Mouse (Mus musculus) limb, embryonic 13.5 days (tissue): ENCODE results near the gene Defb30. TPM values are rescaled to one million over a fixed set of nuclear protein-coding genes. Genes with fewer than 3 reads are reported as not detected.

Experiments used
- ATAC-seq: fragments of 200-750 bp; cut with Nextera tagmentation; 2 replicates; pipeline ENCODE4 v1.8.0; 2017; ENCODE audit warnings: low read depth, moderate number of reproducible peaks, moderate TSS enrichment; ENCODE audit not compliant: low FRiP score
- H3K27ac ChIP-seq: fragments of 300-500 bp; sonication (generic); 2 replicates; pipeline ENCODE4 v1.5.1; 2015; ENCODE audit warnings: inconsistent platforms, mild to moderate bottlenecking, moderate library complexity
- H3K27me3 ChIP-seq: fragments of 300-500 bp; sonication (generic); 2 replicates; pipeline ENCODE4 v1.6.1; 2015; ENCODE audit warnings: mild to moderate bottlenecking, inconsistent platforms
- H3K36me3 ChIP-seq: fragments of 300-500 bp; sonication (generic); 2 replicates; pipeline ENCODE4 v1.6.1; 2015; ENCODE audit warnings: inconsistent platforms, mild to moderate bottlenecking, moderate library complexity
- H3K4me1 ChIP-seq: fragments of 300-500 bp; sonication (generic); 2 replicates; pipeline ENCODE4 v1.6.1; 2015; ENCODE audit warnings: inconsistent platforms
- H3K4me2 ChIP-seq: fragments of 300-500 bp; sonication (generic); replicated peaks from 2 replicates; pipeline ENCODE4 v1.6.1; 2015; ENCODE audit warnings: inconsistent platforms, mild to moderate bottlenecking, moderate library complexity
- H3K4me3 ChIP-seq: fragments of 300-500 bp; sonication (generic); 2 replicates; pipeline ENCODE4 v1.5.1; 2015; ENCODE audit warnings: moderate library complexity, mild to moderate bottlenecking, inconsistent platforms
- H3K9ac ChIP-seq: fragments of 300-500 bp; sonication (generic); 2 replicates; pipeline ENCODE4 v1.6.1; 2015; ENCODE audit warnings: mild to moderate bottlenecking, inconsistent platforms
- H3K9me3 ChIP-seq: fragments of 300-500 bp; sonication (generic); 2 replicates; pipeline ENCODE4 v1.6.1; 2016; ENCODE audit warnings: inconsistent platforms
- WGBS: fragments of 180-500 bp; shearing (Covaris S2); methylation state at CpG from one replicate; pipeline ENCODE4 v1.1.7; 2015; 5-methylcytosine and 5-hydroxymethylcytosine counted together
- polyA plus RNA-seq: library from polyadenylated mRNA; unstranded; fragments of >200 nt; fragmentation: Nextera tagmentation; extraction: Ambion mirVana; gene quantifications from 2 replicates; pipeline ENCODE4 v1.2.1, GENCODE M21; 2015

Gene Defb30
- polyA plus RNA-seq = not detected in 2 replicates

- no peaks in the 10 kb centered on the region for H3K27me3 ChIP-seq
- H3K27ac ChIP-seq = no peak within 1 kb of the TSS
- H3K9ac ChIP-seq = no peak within 1 kb of the TSS
- no peak for ATAC-seq
- no peak within 1 kb of the TSS for H3K4me3 ChIP-seq
- no peaks in the 10 kb centered on the region for H3K4me1 ChIP-seq
- H3K36me3 ChIP-seq = no peaks in the 10 kb centered on the region
- WGBS = 77% methylated on average over 12 of the region's 14 CpGs
- H3K9me3 ChIP-seq = no peaks in the 10 kb centered on the region
- no peak within 1 kb of the TSS for H3K4me2 ChIP-seq
Measured at GRCm38 (mm10) chr14:63049910-63050370, at the start of gene Defb30. TSS of gene Defb30 (minus strand) at chr14:63049960.

DNA sequence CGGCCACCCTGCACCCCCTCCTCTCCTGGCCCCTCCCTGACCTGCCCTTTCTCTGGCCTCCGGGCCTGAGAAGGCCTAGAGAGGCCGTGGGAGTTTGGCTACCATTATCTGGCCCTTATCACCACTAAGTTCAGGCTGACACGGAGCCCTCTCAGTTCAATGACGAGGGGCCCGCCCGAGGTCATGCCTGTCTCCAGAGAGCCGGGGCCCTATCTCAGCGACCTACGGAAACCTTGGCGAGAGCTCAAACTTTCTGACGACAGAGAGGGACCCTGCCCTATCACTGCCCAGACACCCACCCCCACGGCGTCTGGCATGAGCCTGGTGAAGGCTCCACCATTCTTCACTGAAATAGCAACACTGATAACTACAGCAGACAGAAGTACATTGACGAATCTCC, 17.9 kb upstream of the Defb30 start:
- Histone ChIP-seq H3K9ac (no peak overlapping the region), H3K27me3 (peaks cover 23% of the 10 kb centered on the region; the same call in 1 of the 2 replicates), H3K4me1 (no peaks in the 10 kb centered on the region), H3K27ac (no peak overlapping the region), H3K36me3 (no peaks in the 10 kb centered on the region), H3K4me3 (no peak overlapping the region), H3K9me3 (no peaks in the 10 kb centered on the region), H3K4me2 (no peak overlapping the region)
- WGBS = 65% methylated on average over 15 of the region's 15 CpGs
- ATAC-seq = no peak

GRCm38 (mm10) chr14:63066630-63067310, 17.0 kb upstream of the Defb30 start:
- WGBS = 33% methylated on average over 16 of the region's 16 CpGs
- no peaks in the 10 kb centered on the region for H3K9me3 ChIP-seq
- no peaks in the 10 kb centered on the region for H3K36me3 ChIP-seq
- H3K27me3 ChIP-seq = peaks cover 17% of the 10 kb centered on the region; the same call in 1 of the 2 replicates
- H3K27ac ChIP-seq = no peak overlapping the region
- no peak for ATAC-seq
- no peak overlapping the region for H3K9ac ChIP-seq
- H3K4me1 ChIP-seq = no peaks in the 10 kb centered on the region
- H3K4me3 ChIP-seq = no peak overlapping the region
- H3K4me2 ChIP-seq = peak overlapping the region; percentile 43; the same call in 1 of the 2 replicates

GRCm38 (mm10) chr14:63065391-63065790, 15.6 kb upstream of the Defb30 start:
- Histone ChIP-seq H3K4me3 (no peak overlapping the region), H3K27me3 (peaks cover 16% of the 10 kb centered on the region; the same call in 1 of the 2 replicates), H3K36me3 (no peaks in the 10 kb centered on the region), H3K9me3 (no peaks in the 10 kb centered on the region), H3K4me2 (no peak overlapping the region), H3K4me1 (no peaks in the 10 kb centered on the region), H3K27ac (no peak overlapping the region), H3K9ac (no peak overlapping the region; the same call in 1 of the 2 replicates)
- no peak for ATAC-seq
- 84% methylated on average over 5 of the region's 5 CpGs for WGBS

GRCm38 (mm10) chr14:63062184-63062583, 12.4 kb upstream of the Defb30 start:
- H3K9me3 ChIP-seq = no peaks in the 10 kb centered on the region
- H3K4me2 ChIP-seq = no peak overlapping the region
- H3K4me1 ChIP-seq = no peaks in the 10 kb centered on the region
- no peaks in the 10 kb centered on the region for H3K27me3 ChIP-seq
- no peak overlapping the region for H3K4me3 ChIP-seq
- WGBS = 77% methylated on average over 2 of the region's 2 CpGs
- no peak for ATAC-seq
- no peak overlapping the region for H3K9ac ChIP-seq
- H3K36me3 ChIP-seq = no peaks in the 10 kb centered on the region
- no peak overlapping the region for H3K27ac ChIP-seq

- Histone ChIP-seq H3K4me2 (no peak overlapping the region), H3K36me3 (no peaks in the 10 kb centered on the region), H3K4me3 (no peak overlapping the region), H3K9me3 (no peaks in the 10 kb centered on the region), H3K9ac (no peak overlapping the region), H3K27me3 (no peaks in the 10 kb centered on the region), H3K27ac (no peak overlapping the region), H3K4me1 (no peaks in the 10 kb centered on the region)
- 79% methylated on average over 10 of the region's 10 CpGs for WGBS
- no peak for ATAC-seq
Measured at GRCm38 (mm10) chr14:63060361-63060760, 10.6 kb upstream of the Defb30 start.

DNA sequence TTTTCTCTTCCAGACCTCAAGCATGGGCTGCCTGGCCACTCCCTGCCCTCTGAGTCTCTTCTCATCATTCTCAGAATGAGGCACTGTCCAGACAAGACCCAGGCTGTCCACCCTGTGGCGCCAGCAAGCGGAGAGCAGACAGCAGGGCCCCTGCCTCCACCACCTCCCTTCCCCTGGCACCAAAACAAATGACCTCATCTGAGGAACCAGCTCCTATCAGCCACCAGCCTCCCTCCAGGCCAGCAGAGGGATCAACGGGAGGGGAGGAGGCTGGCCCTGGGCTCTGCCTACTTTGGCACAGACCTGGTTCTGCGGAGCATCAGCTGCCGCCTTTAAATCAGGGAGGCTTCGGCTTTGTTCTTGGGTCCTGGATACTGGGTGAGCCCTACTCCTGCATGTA, 5.0 kb upstream of the Defb30 start:
- H3K4me3 ChIP-seq = no peak overlapping the region
- H3K36me3 ChIP-seq = no peaks in the 10 kb centered on the region
- no peaks in the 10 kb centered on the region for H3K27me3 ChIP-seq
- H3K4me2 ChIP-seq = no peak overlapping the region
- no peaks in the 10 kb centered on the region for H3K4me1 ChIP-seq
- no peak overlapping the region for H3K9ac ChIP-seq
- no peak for ATAC-seq
- no peak overlapping the region for H3K27ac ChIP-seq
- WGBS = 22% methylated on average over 6 of the region's 6 CpGs
- H3K9me3 ChIP-seq = no peaks in the 10 kb centered on the region

DNA sequence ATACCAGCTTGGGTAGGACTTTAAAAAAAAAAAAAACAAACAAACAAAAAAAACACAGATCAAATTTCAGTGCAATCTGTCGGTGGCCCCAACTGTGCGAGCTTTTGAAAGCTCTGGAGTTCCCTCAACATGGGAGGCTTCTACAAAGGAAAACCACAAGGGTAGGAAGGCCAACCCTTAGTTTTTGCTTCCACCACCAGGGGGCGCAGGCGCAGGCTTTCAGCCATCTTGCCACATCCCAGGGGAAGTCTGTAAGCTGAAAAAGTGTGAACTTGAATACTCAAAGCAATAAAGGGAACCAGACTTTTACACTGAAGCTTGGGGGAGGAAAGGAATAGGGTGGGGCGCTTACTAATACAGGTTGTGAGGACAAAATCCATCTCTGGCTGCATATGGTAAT, 1.0 kb upstream of the Defb30 start:
- Histone ChIP-seq H3K36me3 (no peaks in the 10 kb centered on the region), H3K27ac (no peak overlapping the region), H3K4me1 (no peaks in the 10 kb centered on the region), H3K27me3 (no peaks in the 10 kb centered on the region), H3K9me3 (no peaks in the 10 kb centered on the region), H3K4me2 (no peak overlapping the region), H3K9ac (no peak overlapping the region), H3K4me3 (no peak overlapping the region)
- no peak for ATAC-seq
- WGBS = 37% methylated on average over 5 of the region's 5 CpGs

DNA sequence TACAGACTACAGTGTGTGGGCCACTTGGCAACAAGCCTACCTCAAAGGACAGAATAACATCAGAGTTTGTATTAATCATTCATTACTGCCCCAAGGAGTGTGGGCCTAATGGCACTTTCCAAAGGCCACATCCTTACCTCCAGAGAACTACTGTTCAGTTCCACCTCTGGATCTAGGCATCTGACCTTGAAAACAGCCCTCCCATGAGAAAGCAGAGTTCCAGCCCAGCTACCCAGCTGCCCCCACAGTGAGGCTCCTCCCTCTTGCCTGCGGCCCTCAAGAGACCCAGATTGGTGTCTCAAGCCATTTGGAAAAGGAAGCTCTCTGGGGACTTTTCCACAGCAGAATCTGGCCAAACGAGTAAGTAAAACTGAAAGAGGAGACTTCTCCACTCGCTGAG, 3.1 kb downstream of the Defb30 start, which contains the start of gene Defb42:
Gene Defb42, plus strand, starts transcription at position 301 of the 400 bp plus-strand sequence.
- 73% methylated on average over 3 of the region's 3 CpGs for WGBS

GRCm38 (mm10) chr14:63020524-63021156, 29.1 kb downstream of the Defb30 start:
- no peaks in the 10 kb centered on the region for H3K4me1 ChIP-seq
- no peak overlapping the region for H3K9ac ChIP-seq
- no peak overlapping the region for H3K4me3 ChIP-seq
- H3K27ac ChIP-seq = no peak overlapping the region
- no peaks in the 10 kb centered on the region for H3K27me3 ChIP-seq
- WGBS = 54% methylated on average over 6 of the region's 6 CpGs
- H3K36me3 ChIP-seq = no peaks in the 10 kb centered on the region
- no peak for ATAC-seq
- H3K4me2 ChIP-seq = no peak overlapping the region
- H3K9me3 ChIP-seq = peaks cover 3% of the 10 kb centered on the region; the same call in 1 of the 2 replicates

More for the DNA sequence above, 3.1 kb downstream of the Defb30 start, which contains the start of gene Defb42:
- no peak within 1 kb of the TSS for H3K4me3 ChIP-seq
- H3K9ac ChIP-seq = no peak within 1 kb of the TSS
- H3K36me3 ChIP-seq = no peaks in the 10 kb centered on the region
- no peak within 1 kb of the TSS for H3K27ac ChIP-seq
- no peak for ATAC-seq
- no peak within 1 kb of the TSS for H3K4me2 ChIP-seq
- no peaks in the 10 kb centered on the region for H3K9me3 ChIP-seq
- no peaks in the 10 kb centered on the region for H3K4me1 ChIP-seq
- no peaks in the 10 kb centered on the region for H3K27me3 ChIP-seq

GRCm38 (mm10) chr14:63014667-63015066, 35.1 kb downstream of the Defb30 start:
- H3K36me3 ChIP-seq = no peaks in the 10 kb centered on the region
- H3K27ac ChIP-seq = no peak overlapping the region
- no peak overlapping the region for H3K4me3 ChIP-seq
- 0 out of 2 replicates have a peak, but pooled peaks cover 5% of the 10 kb centered on the region for H3K9me3 ChIP-seq
- ATAC-seq = no peak
- no peak overlapping the region for H3K4me2 ChIP-seq
- no peaks in the 10 kb centered on the region for H3K27me3 ChIP-seq
- no peak overlapping the region for H3K9ac ChIP-seq
- no peaks in the 10 kb centered on the region for H3K4me1 ChIP-seq
- WGBS = 88% methylated on average over 4 of the region's 4 CpGs

DNA sequence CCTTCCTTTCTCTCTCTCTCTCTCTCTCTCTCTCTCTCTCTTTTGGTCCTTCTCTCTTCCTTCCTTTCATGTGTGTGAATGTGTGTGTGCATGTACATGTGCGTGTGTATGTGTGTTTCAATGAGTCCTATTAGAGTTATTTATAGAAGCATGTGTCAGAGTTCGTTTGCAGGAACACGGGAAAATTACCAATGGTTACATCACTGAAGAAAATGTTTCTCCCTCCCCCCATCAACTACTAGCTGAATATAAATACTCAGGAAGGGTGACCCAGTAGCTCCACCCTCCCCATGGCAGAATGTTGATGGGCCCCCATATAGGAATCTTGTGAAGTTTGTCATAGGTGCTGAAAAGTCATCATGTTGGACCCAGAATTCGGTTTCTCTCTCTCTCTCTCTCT, 36.7 kb downstream of the Defb30 start:
- no peaks in the 10 kb centered on the region for H3K4me1 ChIP-seq
- 84% methylated on average over 4 of the region's 4 CpGs for WGBS

More for the DNA sequence above, 36.7 kb downstream of the Defb30 start:
- no peak overlapping the region for H3K27ac ChIP-seq
- H3K36me3 ChIP-seq = no peaks in the 10 kb centered on the region
- H3K9me3 ChIP-seq = 0 out of 2 replicates have a peak, but pooled peaks cover 5% of the 10 kb centered on the region
- no peaks in the 10 kb centered on the region for H3K27me3 ChIP-seq
- ATAC-seq = no peak
- H3K4me2 ChIP-seq = no peak overlapping the region
- H3K9ac ChIP-seq = no peak overlapping the region
- no peak overlapping the region for H3K4me3 ChIP-seq
